Mouse (Mus musculus): ENCODE results near the gene Slc25a48. TPM values are rescaled to one million over a fixed set of nuclear protein-coding genes. Genes with fewer than 3 reads are reported as not detected.
A peak's percentile ranks its signal among the peaks of the same experiment; 100 is the strongest.

Slc25a48 gene
- polyA plus RNA-seq, 1 experiment from 2014 or later, result 0.14 TPM

DNA sequence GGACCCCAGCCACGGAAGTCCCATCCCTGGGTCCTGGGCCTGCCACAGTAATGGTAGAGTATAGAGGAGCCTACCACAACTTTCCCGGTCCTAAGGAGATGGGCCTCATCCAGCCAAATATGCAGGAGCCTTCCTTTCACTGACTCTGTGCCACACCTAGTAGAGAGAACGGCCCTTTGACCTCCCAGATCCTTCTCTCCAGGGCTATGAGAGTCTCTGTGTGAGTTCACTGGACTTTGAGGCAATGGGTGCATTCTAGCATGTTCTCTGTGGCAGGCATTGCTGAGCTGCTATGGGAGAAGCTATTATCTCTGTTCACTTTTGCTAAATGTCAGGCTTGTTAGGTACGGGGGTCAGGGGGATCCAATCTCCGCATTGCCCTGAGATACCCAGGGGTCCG is 25.6 kb downstream of the Slc25a48 start:
- ATAC-seq (ENCODE audit: insufficient read depth, low FRiP score), result no peak
- no peak overlapping the region for H3K4me2 ChIP-seq (ENCODE audit: low read depth, low read length)
- no peaks in the 10 kb centered on the region for H3K9me3 ChIP-seq (replicated peaks; ENCODE audit: control insufficient read depth, low read length)
- H3K27ac ChIP-seq (ENCODE audit: low read length), result no peak overlapping the region
- H3K27me3 ChIP-seq (ENCODE audit: control insufficient read depth, insufficient read depth, low read length), result no peaks in the 10 kb centered on the region
- WGBS, result 76% methylated on average over 6 of the region's 6 CpGs
- H3K9ac ChIP-seq (ENCODE audit: low read length), result no peak overlapping the region
- H3K4me3 ChIP-seq (replicated peaks; ENCODE audit: low read length), result no peak overlapping the region
- H3K36me3 ChIP-seq (ENCODE audit: control insufficient read depth, insufficient read depth, low read length), result no peaks in the 10 kb centered on the region
- no peaks in the 10 kb centered on the region for H3K4me1 ChIP-seq (ENCODE audit: control insufficient read depth, insufficient read depth, low read length)

DNA sequence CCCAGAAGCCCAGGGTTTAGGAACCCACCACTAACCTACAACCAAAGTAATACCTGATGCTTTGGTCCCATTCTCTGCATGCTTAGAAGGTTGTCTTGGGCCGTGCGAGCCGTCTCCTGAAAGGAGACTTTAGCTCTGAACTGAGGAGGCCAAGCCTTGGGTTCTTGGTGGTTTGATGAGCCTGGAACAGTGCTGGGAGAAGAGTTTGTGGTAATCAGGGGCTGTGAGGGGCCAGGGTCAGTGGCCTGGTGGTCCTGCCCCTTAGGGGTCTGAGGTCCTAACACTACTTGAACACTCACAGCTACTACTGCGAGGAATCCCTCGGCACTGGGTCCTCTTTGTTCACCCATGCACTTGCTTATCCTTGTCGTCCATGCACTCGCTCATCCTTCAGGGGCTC is 29.6 kb downstream of the Slc25a48 start:
- Histone ChIP-seq H3K27me3 (ENCODE audit: control insufficient read depth, insufficient read depth, low read length) (no peaks in the 10 kb centered on the region), H3K4me2 (ENCODE audit: low read depth, low read length) (no peak overlapping the region), H3K9ac (ENCODE audit: low read length) (no peak overlapping the region), H3K9me3 (replicated peaks; ENCODE audit: control insufficient read depth, low read length) (no peaks in the 10 kb centered on the region), H3K36me3 (ENCODE audit: control insufficient read depth, insufficient read depth, low read length) (no peaks in the 10 kb centered on the region), H3K4me1 (ENCODE audit: control insufficient read depth, insufficient read depth, low read length) (no peaks in the 10 kb centered on the region), H3K4me3 (replicated peaks; ENCODE audit: low read length) (no peak overlapping the region), H3K27ac (ENCODE audit: low read length) (no peak overlapping the region)
- 94% methylated on average over 7 of the region's 7 CpGs for WGBS
- no peak for ATAC-seq (ENCODE audit: insufficient read depth, low FRiP score)

DNA sequence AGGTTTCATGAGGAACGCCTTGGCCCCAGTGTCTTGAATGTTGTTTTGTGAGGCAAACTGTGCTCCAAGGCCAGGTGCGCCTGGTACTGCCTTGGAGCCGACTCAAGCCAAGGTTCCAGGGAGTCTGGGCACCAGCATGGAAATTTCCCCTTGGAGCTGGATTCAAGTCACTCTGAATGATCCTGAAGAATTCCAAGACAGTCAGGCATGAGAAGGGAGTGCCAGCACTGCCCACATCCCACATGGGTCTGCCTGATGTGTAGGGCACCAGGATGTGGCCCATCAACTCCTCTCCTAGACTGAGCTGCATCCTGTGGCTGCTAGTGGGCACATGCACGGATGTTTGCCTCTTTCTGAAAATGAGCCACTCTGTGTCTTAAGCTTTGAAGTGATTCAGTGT is 30.4 kb downstream of the Slc25a48 start:
- H3K4me1 ChIP-seq (ENCODE audit: control insufficient read depth, insufficient read depth, low read length), result no peaks in the 10 kb centered on the region
- H3K4me2 ChIP-seq (ENCODE audit: low read depth, low read length), result no peak overlapping the region
- ATAC-seq (ENCODE audit: insufficient read depth, low FRiP score), result no peak
- no peaks in the 10 kb centered on the region for H3K9me3 ChIP-seq (replicated peaks; ENCODE audit: control insufficient read depth, low read length)
- H3K27ac ChIP-seq (ENCODE audit: low read length), result no peak overlapping the region
- H3K36me3 ChIP-seq (ENCODE audit: control insufficient read depth, insufficient read depth, low read length), result no peaks in the 10 kb centered on the region
- H3K9ac ChIP-seq (ENCODE audit: low read length), result no peak overlapping the region
- H3K27me3 ChIP-seq (ENCODE audit: control insufficient read depth, insufficient read depth, low read length), result no peaks in the 10 kb centered on the region
- H3K4me3 ChIP-seq (replicated peaks; ENCODE audit: low read length), result no peak overlapping the region
- whole genome bisulfite sequencing, result 84% methylated on average over 4 of the region's 4 CpGs

DNA sequence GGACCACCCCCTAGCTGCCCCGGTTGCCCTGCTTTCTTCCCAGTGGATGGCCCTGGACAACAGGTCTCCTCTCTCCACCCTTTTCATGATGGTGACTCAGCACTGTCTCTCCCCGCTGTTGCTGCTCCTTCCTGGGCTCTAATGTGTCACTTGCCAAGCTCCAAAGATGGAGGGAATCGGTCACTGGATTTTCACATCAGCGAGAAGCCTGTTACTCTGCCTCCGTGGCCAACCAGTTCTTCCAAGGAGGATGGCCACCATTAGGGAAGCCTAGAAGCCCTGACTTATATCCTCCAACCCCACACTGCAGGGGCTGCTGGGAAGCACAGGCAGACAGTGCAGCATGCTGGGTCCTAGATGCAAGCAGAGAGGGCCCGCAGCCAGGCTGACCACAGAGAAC is 33.1 kb downstream of the Slc25a48 start:
- Histone ChIP-seq H3K36me3 (ENCODE audit: control insufficient read depth, insufficient read depth, low read length) (no peaks in the 10 kb centered on the region), H3K4me1 (ENCODE audit: control insufficient read depth, insufficient read depth, low read length) (no peaks in the 10 kb centered on the region), H3K27ac (ENCODE audit: low read length) (no peak overlapping the region; the same call in 1 of the 2 replicates), H3K9me3 (replicated peaks; ENCODE audit: control insufficient read depth, low read length) (no peaks in the 10 kb centered on the region), H3K27me3 (ENCODE audit: control insufficient read depth, insufficient read depth, low read length) (no peaks in the 10 kb centered on the region), H3K9ac (ENCODE audit: low read length) (no peak overlapping the region), H3K4me3 (replicated peaks; ENCODE audit: low read length) (no peak overlapping the region), H3K4me2 (ENCODE audit: low read depth, low read length) (no peak overlapping the region)
- no peak for ATAC-seq (ENCODE audit: insufficient read depth, low FRiP score)
- WGBS, result 88% methylated on average over 6 of the region's 6 CpGs

DNA sequence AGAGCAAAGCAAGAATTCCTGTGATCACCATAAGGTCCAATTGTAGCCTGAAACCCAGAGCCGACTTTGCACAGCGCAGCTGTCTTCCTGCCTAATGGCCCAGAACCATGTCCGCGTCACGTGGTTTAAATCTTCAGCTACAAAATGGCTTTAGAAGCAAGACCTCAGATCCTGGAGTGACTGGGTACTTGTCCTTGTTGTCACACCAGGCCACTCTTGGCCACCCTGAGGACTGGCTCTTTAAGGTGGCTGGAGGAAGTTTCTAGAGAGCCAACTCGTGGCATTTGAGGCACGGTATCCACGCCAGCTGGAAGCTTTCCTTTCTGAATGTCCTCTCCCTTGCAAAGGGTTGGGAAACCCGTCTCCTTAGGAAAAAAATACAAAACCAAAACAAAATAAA is 33.8 kb downstream of the Slc25a48 start:
- Histone ChIP-seq H3K4me3 (replicated peaks; ENCODE audit: low read length) (no peak overlapping the region), H3K4me1 (ENCODE audit: control insufficient read depth, insufficient read depth, low read length) (no peaks in the 10 kb centered on the region), H3K9ac (ENCODE audit: low read length) (no peak overlapping the region), H3K27ac (ENCODE audit: low read length) (peak overlapping the region; percentile 50; the same call in 1 of the 2 replicates), H3K4me2 (ENCODE audit: low read depth, low read length) (no peak overlapping the region), H3K9me3 (replicated peaks; ENCODE audit: control insufficient read depth, low read length) (no peaks in the 10 kb centered on the region), H3K36me3 (ENCODE audit: control insufficient read depth, insufficient read depth, low read length) (no peaks in the 10 kb centered on the region), H3K27me3 (ENCODE audit: control insufficient read depth, insufficient read depth, low read length) (no peaks in the 10 kb centered on the region)
- ATAC-seq (ENCODE audit: insufficient read depth, low FRiP score), result no peak
- 57% methylated on average over 9 of the region's 9 CpGs for WGBS

DNA sequence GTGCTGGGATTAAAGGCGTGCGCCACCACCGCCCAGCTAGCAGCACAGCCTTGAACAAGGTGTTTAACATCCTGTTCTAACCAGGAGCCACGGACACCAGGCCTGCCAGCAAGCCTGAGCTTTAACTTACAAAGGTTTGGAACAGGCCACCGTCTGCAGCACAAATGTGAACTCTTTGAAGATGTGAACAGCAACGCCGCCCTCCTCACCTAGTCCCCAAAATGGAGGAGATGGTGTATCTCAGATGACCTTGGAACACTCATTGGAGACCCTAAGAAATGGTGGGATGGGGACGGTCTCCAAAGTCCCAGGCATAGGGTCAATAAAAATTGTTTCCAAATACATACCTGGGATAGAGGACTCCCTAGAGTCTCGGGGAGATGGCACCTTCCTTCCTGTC is 34.5 kb downstream of the Slc25a48 start:
- Histone ChIP-seq H3K4me2 (ENCODE audit: low read depth, low read length) (no peak overlapping the region), H3K27ac (ENCODE audit: low read length) (no peak overlapping the region), H3K4me1 (ENCODE audit: control insufficient read depth, insufficient read depth, low read length) (no peaks in the 10 kb centered on the region), H3K36me3 (ENCODE audit: control insufficient read depth, insufficient read depth, low read length) (no peaks in the 10 kb centered on the region), H3K27me3 (ENCODE audit: control insufficient read depth, insufficient read depth, low read length) (no peaks in the 10 kb centered on the region), H3K9me3 (replicated peaks; ENCODE audit: control insufficient read depth, low read length) (no peaks in the 10 kb centered on the region), H3K4me3 (replicated peaks; ENCODE audit: low read length) (no peak overlapping the region), H3K9ac (ENCODE audit: low read length) (no peak overlapping the region)
- 90% methylated on average over 9 of the region's 9 CpGs for WGBS
- ATAC-seq (ENCODE audit: insufficient read depth, low FRiP score), result no peak

DNA sequence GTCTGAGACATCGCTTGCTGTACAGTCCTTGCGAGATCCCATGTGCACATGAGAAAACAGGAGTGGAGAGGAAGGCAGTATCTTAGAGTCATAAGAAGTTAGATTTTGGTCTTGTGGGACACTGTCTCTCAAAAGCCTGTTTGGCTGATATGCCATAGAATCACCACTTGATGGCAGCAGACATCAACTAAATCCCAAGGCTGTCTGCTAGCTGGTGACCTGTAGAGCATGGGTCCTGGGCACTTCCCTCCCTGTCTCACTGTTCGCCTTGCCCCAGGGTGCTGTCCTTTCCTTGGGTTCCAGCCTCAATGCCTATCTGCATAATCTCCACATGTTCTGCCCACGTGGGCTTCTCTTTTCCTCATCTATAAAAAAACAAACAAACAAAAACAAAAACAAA is 37.2 kb downstream of the Slc25a48 start:
- no peak overlapping the region for H3K4me2 ChIP-seq (ENCODE audit: low read depth, low read length)
- ATAC-seq (ENCODE audit: insufficient read depth, low FRiP score), result no peak
- H3K27ac ChIP-seq (ENCODE audit: low read length), result no peak overlapping the region
- H3K27me3 ChIP-seq (ENCODE audit: control insufficient read depth, insufficient read depth, low read length), result no peaks in the 10 kb centered on the region
- no peaks in the 10 kb centered on the region for H3K9me3 ChIP-seq (replicated peaks; ENCODE audit: control insufficient read depth, low read length)
- no peaks in the 10 kb centered on the region for H3K36me3 ChIP-seq (ENCODE audit: control insufficient read depth, insufficient read depth, low read length)
- no peak overlapping the region for H3K9ac ChIP-seq (ENCODE audit: low read length)
- no peaks in the 10 kb centered on the region for H3K4me1 ChIP-seq (ENCODE audit: control insufficient read depth, insufficient read depth, low read length)
- no peak overlapping the region for H3K4me3 ChIP-seq (replicated peaks; ENCODE audit: low read length)
- WGBS, result 26% methylated on average over 4 of the region's 4 CpGs

DNA sequence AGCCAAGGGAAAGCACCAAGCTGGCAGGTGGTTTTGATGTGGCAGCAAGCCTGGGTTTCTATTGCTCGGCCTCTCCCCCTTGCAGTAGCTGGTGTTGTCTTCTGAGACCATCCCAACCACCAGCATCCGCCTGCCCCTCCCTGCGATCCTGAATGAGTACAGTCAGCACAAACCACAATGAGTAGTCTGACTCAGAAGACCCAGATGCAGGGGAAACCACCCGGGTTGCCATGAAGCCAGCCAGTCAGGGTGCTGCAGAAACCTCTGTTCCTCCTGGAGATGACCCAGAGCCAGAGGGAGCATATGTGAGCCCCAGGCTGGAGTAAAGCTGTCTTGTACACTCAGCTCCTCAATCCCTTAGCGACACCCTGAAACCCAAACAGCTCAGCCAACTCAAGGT is 38.6 kb downstream of the Slc25a48 start:
- Histone ChIP-seq H3K27ac (ENCODE audit: low read length) (no peak overlapping the region), H3K4me1 (ENCODE audit: control insufficient read depth, insufficient read depth, low read length) (no peaks in the 10 kb centered on the region), H3K27me3 (ENCODE audit: control insufficient read depth, insufficient read depth, low read length) (no peaks in the 10 kb centered on the region), H3K36me3 (ENCODE audit: control insufficient read depth, insufficient read depth, low read length) (no peaks in the 10 kb centered on the region), H3K4me3 (replicated peaks; ENCODE audit: low read length) (no peak overlapping the region), H3K9ac (ENCODE audit: low read length) (no peak overlapping the region), H3K4me2 (ENCODE audit: low read depth, low read length) (no peak overlapping the region), H3K9me3 (replicated peaks; ENCODE audit: control insufficient read depth, low read length) (no peaks in the 10 kb centered on the region)
- no peak for ATAC-seq (ENCODE audit: insufficient read depth, low FRiP score)
- WGBS, result 62% methylated on average over 5 of the region's 5 CpGs

DNA sequence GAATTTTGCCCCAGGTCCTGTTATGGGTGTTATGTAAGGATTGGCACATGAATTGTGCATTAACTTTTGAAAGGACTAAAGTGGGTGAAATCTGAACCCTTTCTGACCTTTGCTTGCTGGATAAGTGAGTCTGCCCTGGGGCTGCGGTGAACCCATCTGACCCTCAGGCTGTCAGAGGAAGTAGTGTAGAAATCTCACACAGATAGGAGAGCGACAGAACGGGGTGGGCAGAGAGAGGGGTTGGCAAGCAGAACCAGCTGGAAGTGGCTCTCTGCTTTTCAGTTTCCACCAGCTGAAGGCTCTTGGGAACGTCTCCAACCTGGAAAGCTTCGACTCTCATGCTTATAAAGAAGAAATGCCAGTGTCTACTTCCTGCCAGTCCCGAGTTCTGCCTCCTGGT is 39.1 kb downstream of the Slc25a48 start:
- H3K27me3 ChIP-seq (ENCODE audit: control insufficient read depth, insufficient read depth, low read length), result no peaks in the 10 kb centered on the region
- H3K36me3 ChIP-seq (ENCODE audit: control insufficient read depth, insufficient read depth, low read length), result no peaks in the 10 kb centered on the region
- ATAC-seq (ENCODE audit: insufficient read depth, low FRiP score), result no peak
- H3K4me1 ChIP-seq (ENCODE audit: control insufficient read depth, insufficient read depth, low read length), result no peaks in the 10 kb centered on the region
- no peak overlapping the region for H3K4me3 ChIP-seq (replicated peaks; ENCODE audit: low read length)
- H3K4me2 ChIP-seq (ENCODE audit: low read depth, low read length), result no peak overlapping the region
- H3K27ac ChIP-seq (ENCODE audit: low read length), result no peak overlapping the region
- WGBS, result 25% methylated on average over 6 of the region's 6 CpGs
- H3K9ac ChIP-seq (ENCODE audit: low read length), result no peak overlapping the region
- no peaks in the 10 kb centered on the region for H3K9me3 ChIP-seq (replicated peaks; ENCODE audit: control insufficient read depth, low read length)

DNA sequence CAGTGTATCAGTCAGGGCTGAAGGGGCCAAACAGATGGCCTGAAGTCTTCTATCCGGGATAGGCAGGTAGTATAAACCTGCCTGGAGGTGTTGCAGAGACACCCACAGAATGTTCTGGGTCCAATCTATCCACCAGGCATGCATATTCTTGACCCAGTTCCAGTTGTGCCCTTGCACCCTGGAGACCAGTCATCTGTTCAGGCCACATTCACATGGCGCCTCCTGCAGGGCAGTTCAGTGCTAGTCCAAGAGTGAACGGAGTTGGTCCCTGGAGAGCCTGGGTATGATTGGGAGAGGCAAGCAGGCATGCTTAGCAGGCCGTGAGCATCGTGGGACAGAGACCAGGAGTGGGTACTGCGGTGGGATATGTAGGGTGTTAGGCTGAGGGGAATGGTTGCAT is 39.9 kb downstream of the Slc25a48 start:
- Histone ChIP-seq H3K4me1 (ENCODE audit: control insufficient read depth, insufficient read depth, low read length) (no peaks in the 10 kb centered on the region), H3K4me2 (ENCODE audit: low read depth, low read length) (no peak overlapping the region), H3K9ac (ENCODE audit: low read length) (no peak overlapping the region), H3K27ac (ENCODE audit: low read length) (no peak overlapping the region), H3K27me3 (ENCODE audit: control insufficient read depth, insufficient read depth, low read length) (no peaks in the 10 kb centered on the region), H3K36me3 (ENCODE audit: control insufficient read depth, insufficient read depth, low read length) (no peaks in the 10 kb centered on the region), H3K4me3 (replicated peaks; ENCODE audit: low read length) (no peak overlapping the region), H3K9me3 (replicated peaks; ENCODE audit: control insufficient read depth, low read length) (no peaks in the 10 kb centered on the region)
- 82% methylated on average over 6 of the region's 6 CpGs for WGBS
- no peak for ATAC-seq (ENCODE audit: insufficient read depth, low FRiP score)

Measured in stomach, embryonic 16.5 days (tissue).